Mouse (Mus musculus) kidney, adult 2 months (tissue): ENCODE data around the gene Gars.

Experiments
- CTCF ChIP-seq: fragments of 200-500 bp; conservative IDR thresholded peaks from 2 replicates; pipeline ENCODE4 v1.5.1; 2011; ENCODE audit warnings: low read depth, mild to moderate bottlenecking, control low read depth, low read length, moderate library complexity, mixed read lengths; ENCODE audit not compliant: insufficient read depth, insufficient read length
- POLR2A ChIP-seq: fragments of 200-500 bp; IDR thresholded peaks from one replicate; pipeline ENCODE4 v1.6.1; 2011; ENCODE audit warnings: low read depth, low read length, control low read depth

DNA sequence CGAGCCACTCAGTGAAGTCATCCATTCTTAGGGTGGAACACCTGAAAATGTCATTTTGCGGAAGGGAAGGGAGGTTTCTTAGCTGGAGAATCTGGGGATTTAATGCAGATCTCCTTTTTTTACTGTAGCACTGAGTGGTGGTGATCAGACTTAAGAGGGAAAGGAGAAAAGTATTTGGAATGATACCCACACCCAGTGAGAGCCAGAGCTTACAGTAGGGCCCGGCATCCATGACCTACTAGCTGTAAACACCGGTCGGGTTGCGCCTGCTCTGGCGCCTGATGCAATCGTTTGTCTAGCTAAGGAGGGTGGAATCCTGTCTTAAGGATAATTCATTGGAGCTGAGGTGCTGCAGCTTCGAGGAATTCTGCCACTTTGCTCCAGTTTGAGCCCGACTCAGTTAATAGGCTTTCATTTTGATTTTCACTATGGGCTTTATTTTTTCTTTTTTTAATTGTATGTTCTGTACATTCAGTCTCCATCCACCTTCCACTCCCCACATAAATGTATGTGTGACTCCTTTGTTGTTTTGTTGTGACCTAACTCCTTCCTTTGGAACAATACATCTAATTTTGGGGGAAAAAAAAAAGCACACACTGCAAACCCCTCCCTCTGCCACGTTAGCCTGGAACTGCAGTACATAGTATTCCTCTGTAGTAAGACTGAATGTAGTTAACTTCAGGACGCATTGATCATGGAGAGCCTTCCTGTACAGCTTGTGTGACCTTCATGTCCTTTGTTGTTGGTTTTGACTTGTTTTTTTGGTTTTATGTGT, 1.1 kb downstream of the Gars start:
- TF ChIP-seq CTCF, result no peak
- no peak for TF ChIP-seq POLR2A
